Mouse (Mus musculus): ENCODE measurements around the gene Atp5s. TPM values are rescaled to one million over a fixed set of nuclear protein-coding genes. Genes with fewer than 3 reads are reported as not detected.
A peak's percentile ranks its signal among the peaks of the same experiment; 100 is the strongest.

The Atp5s gene
- 38.9 and 39.1 TPM in 2 replicates for polyA plus RNA-seq (2014; fragmentation: Nextera tagmentation; extraction: Ambion mirVana)

DNA sequence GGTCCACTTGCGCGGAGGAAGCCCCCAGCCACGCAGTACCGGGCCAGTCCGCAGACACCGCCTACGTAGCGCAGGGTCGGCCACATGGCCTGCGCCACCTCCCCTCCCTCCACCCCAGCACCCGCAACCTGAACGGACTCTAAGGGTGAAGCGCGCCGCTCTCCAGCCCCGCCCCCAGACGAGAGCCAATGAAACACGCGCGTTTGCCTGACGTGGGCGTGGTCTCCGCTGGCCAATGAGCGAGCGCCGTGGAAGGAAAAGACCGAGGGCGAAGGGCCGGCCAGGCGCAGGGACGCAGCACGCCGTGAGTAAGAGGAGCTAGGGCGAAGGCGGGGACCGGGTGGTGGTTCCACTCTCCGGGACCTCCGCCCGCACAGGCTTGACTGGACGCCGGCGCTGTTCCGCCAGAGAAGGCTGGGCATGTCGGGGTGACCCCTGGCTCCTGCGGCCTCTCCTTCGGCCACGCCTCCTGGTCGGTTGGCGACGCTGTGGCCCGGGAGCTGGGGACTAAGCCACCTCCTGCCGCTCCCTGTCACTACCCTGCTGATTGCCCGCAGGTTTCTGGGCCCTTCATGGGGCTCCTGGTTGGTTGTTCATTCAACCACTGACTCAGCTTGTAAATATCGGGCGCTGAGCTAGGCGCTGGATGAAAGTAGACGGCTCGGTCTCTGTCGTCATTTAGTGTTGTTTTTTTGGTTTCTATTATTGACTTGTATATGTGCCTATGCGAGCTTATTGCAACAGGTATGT is at the start of gene Atp5s, which contains the start of gene L2hgdh:
TSS of gene Atp5s (plus strand) at position 240 of the 750 bp plus-strand sequence.
TSS of gene L2hgdh (minus strand) at position 163 of the 750 bp plus-strand sequence.
- under 1% methylated on average over 59 of the region's 60 CpGs for WGBS
- ATAC-seq (ENCODE audit: low FRiP score) = peak; percentile 96

DNA sequence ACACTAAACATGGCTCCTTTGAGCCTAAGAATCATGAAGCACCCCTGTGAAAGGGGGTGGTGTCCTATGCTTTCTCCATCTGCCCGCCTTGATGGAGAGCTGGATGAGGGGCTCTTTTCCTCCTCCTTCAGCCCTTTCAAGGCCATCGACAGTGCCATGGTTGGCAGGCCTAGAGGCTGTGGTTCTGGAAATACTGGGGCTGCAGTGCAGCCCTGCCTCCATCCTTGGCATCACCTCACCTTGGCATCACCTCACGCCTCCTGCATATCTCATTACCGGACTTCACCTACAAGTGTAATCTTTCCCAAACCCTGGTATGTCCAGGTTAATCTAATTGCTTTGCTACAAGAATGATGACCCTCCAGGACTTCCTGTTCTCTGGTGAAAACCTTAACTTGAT is 48.6 kb upstream of the Atp5s start:
- Histone ChIP-seq H3K27me3 (ENCODE audit: control insufficient read depth, insufficient read depth, low read length) (no peaks in the 10 kb centered on the region), H3K36me3 (replicated peaks; ENCODE audit: control insufficient read depth, insufficient read depth) (no peaks in the 10 kb centered on the region), H3K4me1 (replicated peaks; ENCODE audit: control insufficient read depth, insufficient read depth, low read length) (peaks cover 16% of the 10 kb centered on the region; the same call in 1 of the 2 replicates), H3K9me3 (ENCODE audit: control insufficient read depth, low read length) (no peaks in the 10 kb centered on the region), H3K9ac (no peak overlapping the region), H3K4me3 (replicated peaks; ENCODE audit: low read length) (no peak overlapping the region), H3K27ac (no peak overlapping the region), H3K4me2 (replicated peaks) (no peak overlapping the region)
- DNase-seq (ENCODE audit: low spot score) (no peak), ATAC-seq (ENCODE audit: low FRiP score) (no peak)
- 92% methylated on average over 4 of the region's 4 CpGs for WGBS

More for the DNA sequence above, at the start of gene Atp5s, which contains the start of gene L2hgdh:
- peak; percentile 93 for DNase-seq (ENCODE audit: low spot score)
- peak within 1 kb of the TSS; percentile 94 for H3K4me2 ChIP-seq (replicated peaks)
- H3K27me3 ChIP-seq (ENCODE audit: control insufficient read depth, insufficient read depth, low read length) = no peaks in the 10 kb centered on the region
- H3K4me1 ChIP-seq (replicated peaks; ENCODE audit: control insufficient read depth, insufficient read depth, low read length) = peaks cover 6% of the 10 kb centered on the region
- H3K36me3 ChIP-seq (replicated peaks; ENCODE audit: control insufficient read depth, insufficient read depth) = peaks cover 4% of the 10 kb centered on the region; the same call in 1 of the 2 replicates
- H3K9ac ChIP-seq = peak within 1 kb of the TSS; percentile 71
- H3K9me3 ChIP-seq (ENCODE audit: control insufficient read depth, low read length) = no peaks in the 10 kb centered on the region; the same call in 1 of the 2 replicates
- peak within 1 kb of the TSS; percentile 74 for H3K27ac ChIP-seq
- H3K4me3 ChIP-seq (replicated peaks; ENCODE audit: low read length) = peak within 1 kb of the TSS; percentile 58

DNA sequence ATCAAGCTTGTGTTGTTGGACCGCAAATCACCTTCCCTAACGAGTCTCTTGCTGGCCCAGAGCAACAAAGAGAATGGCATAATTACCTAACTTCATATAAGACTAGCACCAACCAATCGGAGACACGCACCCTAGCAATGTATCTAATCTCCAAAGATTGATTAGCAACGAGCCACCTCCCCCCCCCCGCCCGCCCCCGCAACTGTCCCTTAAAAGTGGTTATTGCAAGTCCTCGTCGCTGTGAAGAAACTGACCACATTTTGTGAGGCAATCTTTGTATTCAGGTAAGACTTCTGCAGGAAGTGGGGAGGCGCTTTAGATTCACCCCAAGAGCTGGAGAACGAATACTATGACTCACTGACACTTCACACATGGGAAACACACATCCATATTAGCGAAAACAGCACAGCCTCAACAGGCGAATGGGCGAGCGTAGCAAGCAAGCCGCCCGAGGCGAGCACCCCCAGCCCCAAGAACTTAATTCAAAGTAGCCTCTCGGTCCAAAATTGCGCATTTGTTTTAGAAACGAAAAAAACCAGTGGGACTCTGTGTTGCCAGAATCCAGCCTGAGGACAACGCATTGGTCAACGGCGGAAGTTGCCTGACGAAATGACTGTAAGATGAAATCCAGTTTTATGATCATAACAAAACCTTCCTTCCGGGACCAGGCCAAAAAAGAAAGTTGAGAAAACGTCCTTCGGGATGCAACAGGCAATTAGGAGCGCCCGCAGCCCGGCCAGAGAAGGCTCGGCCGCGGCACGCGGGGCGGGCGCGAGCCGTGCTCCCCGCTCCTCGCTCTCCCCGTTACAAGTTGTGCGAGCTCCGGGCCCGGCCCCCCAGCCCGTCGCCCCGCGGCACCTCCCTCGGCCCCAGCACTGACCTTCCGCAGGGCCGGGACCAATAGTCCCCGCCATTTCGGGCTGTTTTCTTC is 43.9 kb upstream of the Atp5s start:
- peak; percentile 57 for DNase-seq (ENCODE audit: low spot score)

DNA sequence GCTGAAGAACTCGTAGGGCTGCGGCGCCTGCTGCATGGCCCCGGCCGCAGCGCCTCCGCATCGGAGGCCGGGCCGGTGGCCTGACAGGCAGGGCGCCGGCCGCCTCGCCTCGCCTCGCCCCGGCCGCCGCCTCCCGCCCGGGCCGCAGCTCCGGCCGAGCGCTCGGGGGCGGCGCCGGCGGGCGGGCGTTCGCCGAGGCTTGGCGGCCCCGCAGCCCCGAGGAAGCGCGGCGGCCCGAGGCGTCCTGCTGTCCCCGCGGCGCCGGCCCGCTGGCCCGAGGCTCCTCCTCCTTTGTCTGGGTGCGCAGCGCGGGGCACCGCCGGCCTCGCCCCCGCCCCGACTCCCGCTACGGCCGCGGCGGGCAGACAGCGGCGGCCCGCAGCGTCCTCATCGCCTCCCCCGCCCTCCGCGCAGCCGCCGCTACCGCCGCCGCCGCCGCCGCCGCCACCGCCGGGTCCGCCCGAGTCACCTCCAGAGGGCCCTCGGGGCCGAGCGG is 43.1 kb upstream of the Atp5s start, which contains the start of gene Sos2:
TSS of gene Sos2 (minus strand) at position 287 of the 496 bp plus-strand sequence.
- DNase-seq (ENCODE audit: low spot score) (no peak), ATAC-seq (ENCODE audit: low FRiP score) (peak; percentile 86)
- H3K4me3 ChIP-seq (replicated peaks; ENCODE audit: low read length) = peak within 1 kb of the TSS; percentile 97

More for the DNA sequence above, 43.9 kb upstream of the Atp5s start:
- Histone ChIP-seq H3K9me3 (ENCODE audit: control insufficient read depth, low read length) (no peaks in the 10 kb centered on the region), H3K4me2 (replicated peaks) (peak overlapping the region; percentile 71), H3K9ac (peak overlapping the region; percentile 97), H3K27ac (peak overlapping the region; percentile 98), H3K36me3 (replicated peaks; ENCODE audit: control insufficient read depth, insufficient read depth) (no peaks in the 10 kb centered on the region), H3K27me3 (ENCODE audit: control insufficient read depth, insufficient read depth, low read length) (no peaks in the 10 kb centered on the region), H3K4me1 (replicated peaks; ENCODE audit: control insufficient read depth, insufficient read depth, low read length) (peaks cover 11% of the 10 kb centered on the region; the same call in 1 of the 2 replicates), H3K4me3 (replicated peaks; ENCODE audit: low read length) (peak overlapping the region; percentile 97)
- ATAC-seq (ENCODE audit: low FRiP score) = peak; percentile 61
- WGBS = 2% methylated on average over 56 of the region's 56 CpGs

DNA sequence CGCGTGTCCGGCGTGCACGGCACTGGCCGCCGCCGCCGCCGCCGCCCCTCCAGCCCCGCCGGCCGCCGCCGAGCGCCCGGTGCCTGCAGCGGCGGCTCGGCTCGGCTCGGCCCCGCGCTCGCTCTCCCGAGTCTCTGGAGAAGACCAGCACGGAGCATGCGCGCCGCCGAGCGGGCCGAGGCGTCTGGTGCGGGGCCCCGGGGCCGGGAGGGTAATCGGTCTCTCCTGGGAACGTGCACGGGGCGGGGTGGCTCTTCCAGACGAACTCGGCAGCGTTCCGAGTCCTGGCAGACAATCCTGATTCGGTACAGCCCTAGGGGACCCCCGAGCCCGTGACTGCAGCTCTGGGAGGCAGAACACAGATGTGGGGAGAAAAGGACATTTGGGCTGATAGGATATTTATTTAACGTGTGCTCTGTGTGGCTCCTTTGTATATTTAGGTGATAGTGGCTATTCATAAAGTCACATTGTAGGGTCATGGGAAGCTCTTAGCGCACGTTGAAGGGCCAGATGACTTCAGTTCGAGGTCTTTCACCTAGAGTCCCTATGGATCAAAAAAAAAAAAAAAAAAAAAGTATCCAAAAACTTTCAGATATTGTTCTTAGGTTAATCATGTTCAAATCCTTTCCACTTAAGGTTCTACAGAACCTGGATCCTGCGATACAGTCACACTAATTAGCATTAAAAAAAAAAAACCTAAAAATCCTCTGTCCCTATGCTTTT is 42.5 kb upstream of the Atp5s start:
- H3K36me3 ChIP-seq (replicated peaks; ENCODE audit: control insufficient read depth, insufficient read depth) = no peaks in the 10 kb centered on the region
- H3K9ac ChIP-seq = peak overlapping the region; percentile 97
- peaks cover 11% of the 10 kb centered on the region; the same call in 1 of the 2 replicates for H3K4me1 ChIP-seq (replicated peaks; ENCODE audit: control insufficient read depth, insufficient read depth, low read length)
- H3K27ac ChIP-seq = peak overlapping the region; percentile 98
- under 1% methylated on average over 51 of the region's 54 CpGs for WGBS
- no peaks in the 10 kb centered on the region for H3K9me3 ChIP-seq (ENCODE audit: control insufficient read depth, low read length)
- DNase-seq (ENCODE audit: low spot score) (peak; percentile 81), ATAC-seq (ENCODE audit: low FRiP score) (peak; percentile 89)
- H3K4me2 ChIP-seq (replicated peaks) = peak overlapping the region; percentile 71
- peak overlapping the region; percentile 97 for H3K4me3 ChIP-seq (replicated peaks; ENCODE audit: low read length)
- no peaks in the 10 kb centered on the region for H3K27me3 ChIP-seq (ENCODE audit: control insufficient read depth, insufficient read depth, low read length)

More for the DNA sequence above, 43.1 kb upstream of the Atp5s start, which contains the start of gene Sos2:
- H3K27me3 ChIP-seq (ENCODE audit: control insufficient read depth, insufficient read depth, low read length) = no peaks in the 10 kb centered on the region
- H3K27ac ChIP-seq = peak within 1 kb of the TSS; percentile 98
- peak within 1 kb of the TSS; percentile 71 for H3K4me2 ChIP-seq (replicated peaks)
- no peaks in the 10 kb centered on the region for H3K36me3 ChIP-seq (replicated peaks; ENCODE audit: control insufficient read depth, insufficient read depth)
- peaks cover 11% of the 10 kb centered on the region; the same call in 1 of the 2 replicates for H3K4me1 ChIP-seq (replicated peaks; ENCODE audit: control insufficient read depth, insufficient read depth, low read length)
- peak within 1 kb of the TSS; percentile 97 for H3K9ac ChIP-seq
- WGBS = 0% methylated on average over 32 of the region's 85 CpGs
- no peaks in the 10 kb centered on the region for H3K9me3 ChIP-seq (ENCODE audit: control insufficient read depth, low read length)

DNA sequence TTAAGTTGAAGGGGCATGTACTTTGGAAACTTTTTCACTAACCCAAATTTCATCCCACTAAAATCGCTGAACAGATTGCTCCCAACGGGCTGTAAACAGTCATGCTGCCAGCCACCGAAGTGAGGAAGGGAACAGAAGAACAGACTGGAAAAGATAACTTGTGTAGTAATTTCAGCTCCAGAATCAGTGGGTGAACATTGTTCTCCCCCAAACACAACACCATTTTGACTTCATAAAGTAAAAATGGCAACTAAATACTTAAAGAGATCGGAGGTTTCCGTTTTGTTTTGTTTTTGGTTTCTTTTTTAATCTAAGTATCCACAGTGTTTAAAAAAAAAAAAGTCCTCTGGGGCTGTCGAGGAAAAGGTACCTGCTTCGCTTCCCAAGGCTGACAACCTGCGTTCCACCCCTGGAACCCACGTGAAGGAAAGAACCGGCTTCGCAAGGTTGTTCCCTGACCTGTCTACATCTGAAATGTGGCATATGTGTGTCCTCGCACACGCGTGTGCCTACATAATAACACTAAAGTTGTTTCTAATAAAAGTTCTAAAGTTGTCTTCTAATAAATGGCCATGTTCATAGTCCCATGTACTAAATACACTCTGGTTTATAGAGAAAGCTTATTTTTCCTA is 41.8 kb upstream of the Atp5s start:
- H3K27me3 ChIP-seq (ENCODE audit: control insufficient read depth, insufficient read depth, low read length) = no peaks in the 10 kb centered on the region
- no peaks in the 10 kb centered on the region for H3K9me3 ChIP-seq (ENCODE audit: control insufficient read depth, low read length)
- WGBS = 50% methylated on average over 14 of the region's 14 CpGs
- no peak overlapping the region for H3K27ac ChIP-seq
- H3K36me3 ChIP-seq (replicated peaks; ENCODE audit: control insufficient read depth, insufficient read depth) = no peaks in the 10 kb centered on the region
- H3K9ac ChIP-seq = no peak overlapping the region
- H3K4me3 ChIP-seq (replicated peaks; ENCODE audit: low read length) = peak overlapping the region; percentile 97; the same call in 1 of the 2 replicates
- ATAC-seq (ENCODE audit: low FRiP score) (no peak), DNase-seq (ENCODE audit: low spot score) (no peak)
- peaks cover 11% of the 10 kb centered on the region; the same call in 1 of the 2 replicates for H3K4me1 ChIP-seq (replicated peaks; ENCODE audit: control insufficient read depth, insufficient read depth, low read length)
- H3K4me2 ChIP-seq (replicated peaks) = peak overlapping the region; percentile 71

DNA sequence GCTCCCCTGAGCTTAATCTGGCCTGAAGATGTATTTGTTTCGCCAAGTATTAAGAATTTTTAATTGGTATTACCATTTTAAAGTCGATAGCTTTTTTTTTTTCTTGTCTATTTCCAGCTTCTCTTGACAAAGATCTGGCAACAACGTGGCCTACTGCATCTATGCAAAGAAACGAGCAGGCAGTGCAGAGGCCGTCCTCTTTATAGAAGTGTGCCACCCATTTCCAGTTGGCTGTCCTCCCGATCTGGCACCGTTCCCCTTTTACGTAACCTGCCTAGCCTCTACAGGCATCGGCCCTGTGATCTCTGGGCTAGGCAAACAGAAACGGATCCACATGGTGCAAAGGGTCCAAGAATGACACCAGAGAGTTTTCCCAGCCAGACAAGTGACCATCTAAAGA is 41.2 kb upstream of the Atp5s start:
- ATAC-seq (ENCODE audit: low FRiP score) (no peak), DNase-seq (ENCODE audit: low spot score) (peak; percentile 44)
- Histone ChIP-seq H3K27ac (no peak overlapping the region), H3K4me2 (replicated peaks) (no peak overlapping the region), H3K27me3 (ENCODE audit: control insufficient read depth, insufficient read depth, low read length) (no peaks in the 10 kb centered on the region), H3K4me3 (replicated peaks; ENCODE audit: low read length) (no peak overlapping the region), H3K4me1 (replicated peaks; ENCODE audit: control insufficient read depth, insufficient read depth, low read length) (peaks cover 11% of the 10 kb centered on the region; the same call in 1 of the 2 replicates), H3K9ac (no peak overlapping the region), H3K9me3 (ENCODE audit: control insufficient read depth, low read length) (no peaks in the 10 kb centered on the region), H3K36me3 (replicated peaks; ENCODE audit: control insufficient read depth, insufficient read depth) (no peaks in the 10 kb centered on the region)
- WGBS = 42% methylated on average over 10 of the region's 10 CpGs

DNA sequence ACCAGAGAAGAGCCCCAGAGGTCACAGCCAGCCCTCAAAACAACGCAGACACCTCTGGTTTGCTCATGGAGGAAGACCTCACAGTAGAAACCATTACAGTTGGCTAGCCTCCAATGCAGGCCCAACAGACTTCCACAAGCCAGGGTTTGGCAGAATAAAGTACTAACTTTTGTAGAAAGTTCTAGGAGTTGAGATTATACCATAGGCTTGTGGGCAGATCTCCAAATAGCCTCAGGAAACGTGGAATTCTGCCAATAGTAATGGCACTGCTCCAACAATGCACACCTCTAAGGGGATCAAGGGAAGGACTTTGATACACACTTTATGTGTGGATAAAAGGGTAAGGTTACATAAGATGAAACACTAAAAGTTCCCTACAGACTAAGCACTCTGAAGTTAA is 36.4 kb upstream of the Atp5s start:
- H3K27ac ChIP-seq = no peak overlapping the region
- peak; percentile 42 for DNase-seq (ENCODE audit: low spot score)
- 77% methylated on average over 2 of the region's 2 CpGs for WGBS
- 0 out of 2 replicates have a peak, but pooled peaks cover 5% of the 10 kb centered on the region for H3K36me3 ChIP-seq (replicated peaks; ENCODE audit: control insufficient read depth, insufficient read depth)
- no peaks in the 10 kb centered on the region for H3K27me3 ChIP-seq (ENCODE audit: control insufficient read depth, insufficient read depth, low read length)
- H3K9me3 ChIP-seq (ENCODE audit: control insufficient read depth, low read length) = no peaks in the 10 kb centered on the region
- H3K4me3 ChIP-seq (replicated peaks; ENCODE audit: low read length) = no peak overlapping the region
- H3K4me2 ChIP-seq (replicated peaks) = no peak overlapping the region
- H3K9ac ChIP-seq = no peak overlapping the region
- ATAC-seq (ENCODE audit: low FRiP score) = no peak
- H3K4me1 ChIP-seq (replicated peaks; ENCODE audit: control insufficient read depth, insufficient read depth, low read length) = no peaks in the 10 kb centered on the region
